Mouse (Mus musculus) adrenal gland, postnatal 36 days (tissue): ENCODE data around the gene Gm13212. TPM values are rescaled to one million over a fixed set of nuclear protein-coding genes. Genes with fewer than 3 reads are reported as not detected.
"Not testable (repeated sequence)": the region's sequence is repeated elsewhere in the genome, so short reads cannot be mapped to it uniquely, and the experiment has no call there.

Experiments used
- DNase-seq, 2 experiments: peaks; one replicate each; pipeline ENCODE4 v3.0.0; 2021; ENCODE audit warnings: mixed read lengths in 1 of 2
- long read RNA-seq, 2 experiments: library from polyadenylated mRNA; stranded (forward); transcript quantifications; one replicate each; pipeline ENCODE4 v2.0.0; 2021; ENCODE audit warnings: borderline sequencing depth in 2 of 2
- total RNA-seq, 2 experiments: library from RNA; stranded (reverse); gene quantifications; 2 replicates each; pipeline ENCODE4 v1.2.3; 2021

The Gm13212 gene
- total RNA-seq: 1 to 10 TPM; 1.2 to 3.4 TPM
- long read RNA-seq, experiment 1: 0 reads
- long read RNA-seq, experiment 2: 0 reads

- peak; percentile 10 to 17 for DNase-seq
These were observed at the start of gene Gm13212 for GRCm38 (mm10) chr4:145585078-145585477. TSS of gene Gm13212 (plus strand) at chr4:145585166.

GRCm38 (mm10) chr4:145543861-145544260, 41.1 kb upstream of the Gm13212 start:
- not testable (repeated sequence) for DNase-seq

- not testable (repeated sequence) for DNase-seq
These were observed 39.9 kb upstream of the Gm13212 start for GRCm38 (mm10) chr4:145545106-145545505.

- DNase-seq: not testable (repeated sequence)
These were observed 39.1 kb upstream of the Gm13212 start for GRCm38 (mm10) chr4:145545734-145546349.

GRCm38 (mm10) chr4:145546477-145546876, 38.5 kb upstream of the Gm13212 start:
- DNase-seq: not testable (repeated sequence)

GRCm38 (mm10) chr4:145556680-145557079, 28.3 kb upstream of the Gm13212 start:
- no peak for DNase-seq

GRCm38 (mm10) chr4:145559505-145560099, 25.4 kb upstream of the Gm13212 start:
- DNase-seq: no peak

- no peak for DNase-seq
These were observed 20.7 kb upstream of the Gm13212 start for GRCm38 (mm10) chr4:145564111-145564821.

- peak; percentile 22 to 37 for DNase-seq
These were observed 14.5 kb upstream of the Gm13212 start for GRCm38 (mm10) chr4:145570461-145570860.

GRCm38 (mm10) chr4:145576623-145577022, 8.3 kb upstream of the Gm13212 start:
- not testable (repeated sequence) for DNase-seq

GRCm38 (mm10) chr4:145580333-145580732, 4.6 kb upstream of the Gm13212 start:
- not testable (repeated sequence) for DNase-seq

- not testable (repeated sequence) for DNase-seq
These were observed 1.1 kb downstream of the Gm13212 start for GRCm38 (mm10) chr4:145586046-145586445.

GRCm38 (mm10) chr4:145594183-145594582, 9.2 kb downstream of the Gm13212 start:
- DNase-seq: not testable (repeated sequence)

GRCm38 (mm10) chr4:145594798-145595197, 9.8 kb downstream of the Gm13212 start:
- DNase-seq: not testable (repeated sequence)

GRCm38 (mm10) chr4:145640416-145641185, 55.6 kb downstream of the Gm13212 start:
- DNase-seq: not testable (repeated sequence)

- not testable (repeated sequence) for DNase-seq
These were observed 85.4 kb downstream of the Gm13212 start, which contains the start of gene Zfp980 for GRCm38 (mm10) chr4:145670385-145670784. TSS of gene Zfp980 (plus strand) at chr4:145670685.

GRCm38 (mm10) chr4:145674286-145674780, 89.4 kb downstream of the Gm13212 start:
- DNase-seq: not testable (repeated sequence)
